Mouse (Mus musculus): Measurements from ENCODE around the gene Pcdh15.

GRCm38 (mm10) chr10:74480779-74481178 is 1381.6 kb downstream of the Pcdh15 start:
- no peak for TF ChIP-seq EP300 (IDR thresholded peaks at IDR 0.05; ENCODE audit: insufficient read depth, low read depth, low read length)
- TF ChIP-seq CTCF (IDR thresholded peaks at IDR 0.05; ENCODE audit: low read depth, low read length), result no peak

Measured in ES-Bruce4 (cell line).